Mouse (Mus musculus): ENCODE results near the gene Med29. TPM values are rescaled to one million over a fixed set of nuclear protein-coding genes. Genes with fewer than 3 reads are reported as not detected.

The Med29 gene
- 10 to 100 TPM; 24.5 to 44.1 (median 29.5) TPM for total RNA-seq (2022)

DNA sequence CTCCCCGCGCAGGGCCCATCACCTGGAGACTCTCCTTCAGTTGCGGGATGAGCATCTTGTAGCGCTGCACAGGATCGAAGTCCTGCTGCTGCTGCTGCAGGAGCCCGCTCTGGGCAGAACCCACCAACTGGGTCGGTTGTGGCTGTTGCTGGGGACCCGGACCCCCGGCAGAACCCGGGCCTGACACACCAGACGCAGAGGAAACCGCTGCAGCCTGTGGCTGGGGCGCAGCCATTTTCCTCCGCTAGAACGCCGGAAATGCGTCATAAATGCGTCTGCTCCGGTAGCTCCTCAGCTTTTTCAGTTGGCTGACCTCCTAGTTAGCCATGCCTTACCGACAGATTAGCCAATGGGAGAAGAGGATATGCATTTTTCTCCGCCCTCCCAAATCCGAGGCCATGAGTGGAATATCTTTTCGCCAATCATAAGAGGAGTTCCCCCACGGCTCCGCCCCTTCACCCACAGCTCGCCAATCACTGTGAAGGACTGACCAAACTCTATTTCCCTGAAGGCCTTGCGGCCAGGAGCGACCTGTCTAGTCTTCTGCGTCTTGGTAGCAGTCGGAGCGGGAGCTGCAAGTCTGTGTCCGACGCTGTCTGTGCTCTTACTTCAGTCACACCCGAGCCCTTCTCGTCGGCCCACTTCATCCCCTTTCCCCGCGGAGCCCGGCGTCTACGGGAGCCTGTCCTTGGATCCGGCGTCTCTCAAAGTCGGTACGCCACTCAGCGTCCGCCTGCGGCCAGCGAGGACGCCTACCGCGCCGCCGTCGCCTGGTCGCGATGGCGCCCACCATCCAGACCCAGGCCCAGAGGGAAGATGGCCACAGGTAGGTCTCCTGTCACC is at the start of gene Med29, which contains the start of gene Paf1:
TSS of gene Med29 (minus strand) at position 280 of the 843 bp plus-strand sequence.
TSS of gene Paf1 (plus strand) at position 523 of the 843 bp plus-strand sequence.
- peak; percentile 98 for DNase-seq

DNA sequence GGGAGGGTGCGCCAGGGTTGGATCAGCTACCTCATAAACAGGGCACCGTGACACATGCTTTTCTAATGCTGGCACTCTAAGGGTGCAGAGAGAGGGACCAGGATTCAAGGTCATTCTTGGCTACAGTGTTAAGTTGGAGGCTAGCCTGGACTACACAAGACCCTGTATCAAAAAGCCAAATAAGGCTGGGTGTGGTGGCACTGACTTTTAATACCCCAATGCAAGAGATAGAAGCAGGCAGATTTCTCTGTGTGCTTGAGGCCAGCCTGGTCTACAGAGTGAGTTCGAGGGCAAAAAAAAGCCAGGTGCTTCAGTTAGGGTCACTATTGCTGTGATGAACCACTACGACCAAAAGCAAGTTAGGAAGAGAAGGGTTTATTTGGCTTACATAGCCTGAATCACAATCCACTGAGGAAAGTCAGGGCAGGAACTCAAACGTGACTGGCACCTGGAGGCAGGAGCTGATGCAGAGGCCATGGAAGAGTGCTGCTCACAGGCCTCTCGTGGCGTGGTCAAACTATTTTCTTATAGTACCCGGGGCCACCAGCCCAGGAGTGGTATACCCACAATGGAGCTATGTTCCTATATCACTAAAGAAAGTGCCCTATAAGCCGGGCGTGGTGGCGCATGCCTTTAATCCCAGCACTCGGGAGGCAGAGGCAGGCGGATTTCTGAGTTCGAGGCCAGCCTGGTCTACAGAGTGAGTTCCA is 49.4 kb upstream of the Med29 start:
- DNase-seq: no peak

DNA sequence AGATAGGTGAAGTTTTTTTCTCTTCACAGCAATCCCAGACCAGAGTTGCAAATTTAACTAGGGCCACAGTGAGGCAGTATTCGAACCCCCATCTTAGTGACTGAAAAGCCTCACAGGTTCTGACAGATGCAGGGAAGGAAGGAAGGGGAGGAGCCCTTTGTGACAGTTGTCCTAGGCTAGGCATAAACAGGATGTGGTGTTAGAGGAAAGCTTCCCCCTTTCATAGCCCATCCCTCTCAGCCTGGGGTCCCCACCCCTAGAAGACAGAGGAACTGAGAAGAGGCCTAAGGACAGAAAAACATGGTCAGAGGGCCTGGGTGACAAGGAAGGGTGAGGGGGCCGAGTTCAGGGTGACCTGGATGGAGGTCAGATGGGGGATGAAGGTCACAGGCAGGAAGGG is 48.2 kb upstream of the Med29 start:
- DNase-seq: no peak

DNA sequence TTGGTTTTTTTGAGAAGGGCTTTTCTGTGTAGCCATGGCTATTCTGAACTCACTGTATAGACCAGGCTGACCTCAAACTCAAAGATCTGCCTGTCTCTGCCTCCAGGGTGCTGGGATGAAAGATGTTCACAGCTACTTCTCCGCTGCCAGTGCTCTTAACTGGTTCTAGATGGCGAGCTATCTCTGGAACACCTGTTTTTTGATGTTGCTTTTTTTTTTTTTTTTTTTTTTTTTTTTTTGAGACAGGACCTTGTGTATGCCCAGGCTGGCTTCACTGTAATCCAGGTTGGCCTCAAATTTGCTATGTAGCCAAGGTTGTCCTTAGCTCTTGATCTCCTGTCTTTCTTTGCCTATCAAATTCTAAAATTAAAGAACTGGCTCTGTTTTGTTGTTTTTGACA is 46.3 kb upstream of the Med29 start:
- DNase-seq: no peak

DNA sequence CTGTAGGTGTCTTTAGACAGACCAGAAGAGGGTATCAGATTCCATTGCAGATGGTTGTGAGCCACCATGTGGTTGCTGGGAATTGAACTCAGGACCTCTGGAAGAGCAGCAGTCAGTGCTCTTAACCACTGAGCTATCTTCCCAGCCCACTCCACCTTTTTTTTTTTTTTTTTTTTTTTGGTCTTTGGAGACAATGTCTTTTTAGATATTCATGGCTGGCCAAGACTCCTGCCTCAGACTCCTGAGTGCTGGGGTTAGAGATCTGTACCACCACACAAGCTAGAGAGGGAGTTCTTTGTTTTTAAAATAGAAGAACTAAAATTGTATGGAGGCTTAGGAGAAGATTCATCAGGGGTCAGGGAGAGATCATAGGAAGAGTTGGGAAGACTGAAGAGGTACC is 45.5 kb upstream of the Med29 start:
- no peak for DNase-seq

DNA sequence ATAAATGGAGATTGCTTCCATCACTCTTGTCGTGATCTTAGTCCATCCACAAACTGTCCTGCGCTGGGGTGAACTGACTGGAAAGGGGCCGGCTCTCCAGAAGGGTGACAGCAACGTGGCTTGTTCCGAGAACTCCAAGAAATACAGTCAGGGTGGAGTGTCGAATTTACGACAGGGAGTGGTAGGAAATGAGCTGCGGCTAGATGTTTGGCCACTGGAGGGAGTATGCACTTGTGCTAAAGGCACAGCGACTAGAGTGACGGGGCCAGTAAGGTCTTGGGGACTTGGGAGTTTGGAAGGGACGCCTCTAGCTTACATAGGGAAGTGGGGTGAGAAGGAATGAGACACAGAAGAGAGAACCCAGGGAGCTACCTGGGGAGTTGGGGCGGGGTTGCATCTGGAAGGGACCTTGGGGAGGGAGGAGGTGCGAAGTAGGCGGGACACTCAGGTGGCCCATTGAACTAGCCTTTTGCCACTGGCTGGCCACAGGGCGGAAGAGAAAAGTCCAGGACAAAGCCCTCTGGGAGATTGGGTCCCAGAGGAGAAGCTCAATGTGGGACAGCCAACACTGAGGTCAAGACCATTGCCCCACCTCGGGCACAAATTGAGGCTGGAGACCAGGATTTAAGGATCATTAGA is 44.5 kb upstream of the Med29 start, which contains the start of gene Gmfg:
TSS of gene Gmfg (plus strand) at position 516 of the 639 bp plus-strand sequence.
- peak; percentile 78 for DNase-seq

DNA sequence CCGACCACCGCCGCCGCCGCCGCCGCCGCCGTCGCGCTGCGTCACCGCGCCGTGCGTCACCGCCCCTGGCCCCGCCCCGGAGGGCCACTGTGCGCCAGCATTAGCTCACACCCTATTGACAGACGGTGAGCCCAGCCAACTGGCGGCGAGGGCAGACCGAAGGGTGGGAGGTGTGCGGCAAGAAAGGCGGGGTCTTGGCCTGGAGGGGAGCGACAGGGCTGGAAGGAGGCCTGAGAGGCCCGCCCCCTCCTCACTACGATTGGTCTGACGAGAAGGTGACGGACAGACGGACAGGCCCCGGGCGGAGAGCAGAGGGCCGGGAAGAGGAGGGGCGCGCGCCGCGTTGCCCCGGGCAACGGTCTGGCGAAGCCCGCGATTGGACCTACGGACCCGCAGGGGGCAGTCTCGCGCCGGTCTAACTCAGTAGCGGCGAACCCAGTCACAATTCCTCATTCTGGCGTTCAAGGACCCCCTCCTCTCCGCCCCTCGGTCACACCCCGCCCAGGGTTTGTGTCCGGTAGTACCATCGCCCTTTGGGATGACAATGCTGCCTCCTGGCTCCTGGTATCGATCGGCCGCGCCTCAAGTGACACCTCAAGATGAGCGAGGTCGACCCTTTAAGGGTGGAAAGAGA is 43.9 kb upstream of the Med29 start:
- DNase-seq: peak; percentile 100

DNA sequence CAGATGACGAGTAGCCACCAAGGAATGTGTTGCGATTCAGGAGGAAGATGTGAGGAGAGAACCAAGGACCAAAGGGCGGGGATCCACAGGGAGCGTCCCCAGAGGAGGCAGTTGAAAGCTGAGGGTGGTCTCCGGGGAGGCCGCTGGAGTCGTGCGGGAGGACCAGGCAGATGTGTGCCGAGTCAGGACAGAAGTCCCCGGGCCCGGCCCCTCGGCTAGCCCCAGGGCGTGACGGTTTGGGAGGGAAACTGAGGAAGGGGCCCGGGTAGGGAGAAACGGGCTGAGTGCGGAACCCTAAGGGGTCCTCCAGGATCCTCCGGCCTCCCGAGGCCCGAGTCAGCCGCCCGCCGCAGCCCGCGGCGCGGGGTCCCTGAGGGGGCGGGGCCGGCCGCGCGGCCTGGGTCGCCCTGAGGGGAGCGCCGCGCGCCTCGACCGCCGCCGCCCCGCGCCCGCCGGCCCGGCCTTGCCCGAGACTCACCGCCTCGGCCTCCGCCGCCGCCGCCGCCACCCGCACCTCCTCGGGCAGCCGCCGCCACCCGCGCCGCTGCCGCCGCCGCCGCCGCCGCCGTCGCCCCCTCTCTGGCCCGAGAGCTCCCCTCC is 43.3 kb upstream of the Med29 start:
- DNase-seq: peak; percentile 41

DNA sequence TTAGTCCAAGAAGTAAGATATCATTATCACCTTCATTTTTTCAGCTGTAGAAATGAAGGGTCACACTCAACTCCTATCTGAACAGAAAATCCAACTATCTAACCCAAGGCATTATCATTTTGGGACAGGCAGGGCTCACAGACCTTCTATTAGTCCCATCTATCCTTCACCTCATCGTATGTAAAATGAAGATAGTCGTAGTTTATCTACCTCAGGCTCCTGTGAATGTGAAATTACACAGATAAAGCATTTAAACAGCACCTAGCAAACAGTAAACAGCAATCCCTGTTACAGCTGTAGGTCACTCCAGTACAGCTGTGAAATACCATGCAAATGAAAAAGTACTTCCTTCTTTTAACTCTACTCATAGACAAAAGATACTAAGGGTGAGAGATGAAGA is 39.7 kb upstream of the Med29 start:
- DNase-seq: no peak

DNA sequence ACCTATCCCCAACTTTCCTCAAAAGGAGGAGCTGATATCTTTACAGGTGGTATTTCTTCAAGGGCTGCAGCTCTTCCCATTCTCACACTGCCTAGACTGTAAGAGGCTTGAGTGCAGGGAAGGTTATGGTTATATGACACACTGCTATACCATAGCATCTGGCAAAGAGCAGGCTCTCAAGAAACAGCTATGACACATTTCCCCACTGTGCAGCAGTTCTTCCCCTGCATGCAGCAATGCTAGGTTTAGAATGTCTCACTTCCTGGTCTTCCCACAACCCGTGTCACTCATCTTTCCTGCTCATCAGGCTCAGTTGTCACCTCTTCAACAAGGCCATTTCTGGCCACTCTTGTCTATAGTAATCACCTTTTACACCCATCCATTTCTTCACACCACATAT is 38.0 kb upstream of the Med29 start:
- DNase-seq: no peak

DNA sequence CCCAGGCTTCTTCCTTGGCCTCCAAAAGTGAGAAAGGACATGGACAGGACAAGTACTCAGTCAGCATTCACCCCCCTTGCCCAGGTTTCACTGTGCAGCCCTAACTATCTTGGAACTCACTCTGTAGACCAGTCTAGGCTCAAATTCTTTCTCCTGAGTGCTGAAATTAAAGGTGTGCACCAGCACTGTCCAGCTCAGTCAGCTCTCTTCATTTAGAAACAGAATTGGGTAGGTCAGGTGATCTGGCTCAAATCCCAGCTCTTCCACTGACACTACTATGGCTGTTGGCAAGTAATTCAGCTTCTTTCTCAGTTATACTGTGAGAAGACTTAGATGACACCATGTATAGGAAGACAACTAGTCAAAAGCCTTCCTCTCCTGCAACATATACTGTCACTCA is 35.2 kb upstream of the Med29 start:
- no peak for DNase-seq

DNA sequence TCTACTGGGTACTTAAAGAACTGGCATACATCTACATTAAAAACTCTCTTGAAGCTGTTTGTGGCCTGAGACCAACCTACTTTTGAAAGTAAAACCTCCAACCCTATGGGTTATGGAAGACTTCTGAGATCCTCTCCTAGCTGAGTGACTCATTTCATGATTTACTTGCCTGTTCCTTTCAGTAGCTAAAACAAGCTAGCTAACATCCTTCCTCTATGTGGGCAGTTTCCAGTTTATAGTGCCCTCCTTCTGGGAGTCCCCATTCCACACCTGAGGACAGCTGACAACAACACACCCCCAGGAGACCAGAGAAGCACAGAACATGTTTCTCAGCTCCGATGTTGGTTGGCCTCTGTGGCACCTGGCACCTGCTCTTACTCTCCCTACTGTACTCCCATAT is 30.5 kb upstream of the Med29 start:
- no peak for DNase-seq

DNA sequence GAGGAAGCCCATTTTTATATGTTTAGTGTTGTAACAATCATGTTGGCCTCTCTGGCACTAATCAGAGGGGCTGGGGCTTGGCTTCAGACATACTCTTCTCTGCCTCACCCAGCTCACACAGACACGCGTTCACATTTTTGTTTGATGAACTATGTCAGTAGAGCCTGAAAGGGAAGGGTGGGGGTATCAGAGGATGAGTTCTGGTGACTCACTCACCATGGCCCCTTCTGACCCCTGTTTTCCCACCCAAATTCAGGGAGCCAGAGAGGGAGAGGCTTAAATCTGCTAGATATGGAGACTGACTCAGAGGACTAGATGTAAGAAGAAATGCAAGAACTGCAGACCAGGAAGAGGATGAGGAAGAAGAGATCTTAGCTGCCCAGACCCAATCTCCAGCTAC is 26.9 kb upstream of the Med29 start:
- no peak for DNase-seq

DNA sequence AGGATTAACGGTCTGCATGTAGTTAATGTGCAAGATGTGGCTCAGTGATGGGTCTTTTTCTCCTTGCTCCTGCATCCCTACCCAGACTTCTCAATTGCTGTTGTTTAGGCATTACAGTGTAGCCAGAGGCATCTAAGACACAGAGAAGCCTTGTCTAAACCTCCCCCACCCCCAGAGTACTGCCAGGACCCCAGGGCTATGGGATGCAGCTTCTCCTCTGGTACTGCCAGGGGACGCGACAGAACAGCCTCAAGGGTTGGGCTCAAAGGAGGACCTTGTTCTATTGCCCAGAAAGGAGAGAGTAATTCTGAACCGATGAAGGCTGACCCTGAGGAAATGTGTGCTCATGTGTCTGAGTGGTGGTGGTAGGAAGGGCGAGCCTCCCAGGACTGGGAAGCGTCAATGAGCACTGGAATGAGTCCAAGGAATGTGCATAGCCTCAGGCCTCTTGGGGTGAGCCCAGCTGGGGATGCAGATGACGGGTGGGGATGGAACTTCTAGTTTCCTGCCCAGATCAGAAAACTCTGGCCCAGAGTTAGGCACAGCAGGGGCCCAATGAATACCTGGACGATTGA is 25.7 kb upstream of the Med29 start:
- peak; percentile 45 for DNase-seq

DNA sequence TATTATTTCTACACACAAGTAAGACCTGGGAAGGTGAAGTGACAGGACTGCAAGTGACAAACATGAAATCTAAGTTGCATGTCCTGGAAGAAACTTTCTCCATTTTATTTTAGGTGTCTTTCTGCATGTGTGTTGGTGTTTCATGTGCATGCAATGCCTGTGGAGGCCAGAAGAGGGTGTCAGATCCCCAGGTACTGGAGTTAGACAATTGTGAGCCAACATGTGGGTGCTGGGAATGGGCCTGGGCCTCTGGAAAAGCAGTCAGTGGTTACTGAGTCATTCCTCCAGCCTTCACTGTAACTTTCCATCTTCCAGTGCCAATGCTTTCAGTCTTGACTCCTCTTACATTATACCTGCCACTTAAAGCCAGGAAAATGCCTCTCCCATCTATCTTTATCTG is 24.9 kb upstream of the Med29 start:
- no peak for DNase-seq

DNA sequence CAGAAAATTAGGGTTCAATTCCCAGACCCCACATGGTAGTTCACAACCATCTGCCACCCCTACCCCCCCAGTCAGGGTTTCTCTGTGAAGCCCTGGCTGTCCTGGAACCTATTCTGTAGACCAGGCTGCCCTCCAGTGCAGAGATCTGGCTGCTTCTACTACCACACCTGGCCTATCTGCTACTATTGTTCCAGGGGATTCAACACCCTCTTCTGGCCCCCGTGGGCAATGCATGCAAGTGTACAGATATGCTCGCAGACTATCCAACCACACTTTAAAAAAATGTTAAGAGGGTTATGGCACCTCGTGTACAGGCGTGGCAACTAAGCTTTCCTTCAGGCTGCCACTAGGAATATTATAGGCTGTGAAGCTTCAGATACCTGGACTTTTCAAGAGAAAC is 20.3 kb upstream of the Med29 start:
- DNase-seq: no peak

DNA sequence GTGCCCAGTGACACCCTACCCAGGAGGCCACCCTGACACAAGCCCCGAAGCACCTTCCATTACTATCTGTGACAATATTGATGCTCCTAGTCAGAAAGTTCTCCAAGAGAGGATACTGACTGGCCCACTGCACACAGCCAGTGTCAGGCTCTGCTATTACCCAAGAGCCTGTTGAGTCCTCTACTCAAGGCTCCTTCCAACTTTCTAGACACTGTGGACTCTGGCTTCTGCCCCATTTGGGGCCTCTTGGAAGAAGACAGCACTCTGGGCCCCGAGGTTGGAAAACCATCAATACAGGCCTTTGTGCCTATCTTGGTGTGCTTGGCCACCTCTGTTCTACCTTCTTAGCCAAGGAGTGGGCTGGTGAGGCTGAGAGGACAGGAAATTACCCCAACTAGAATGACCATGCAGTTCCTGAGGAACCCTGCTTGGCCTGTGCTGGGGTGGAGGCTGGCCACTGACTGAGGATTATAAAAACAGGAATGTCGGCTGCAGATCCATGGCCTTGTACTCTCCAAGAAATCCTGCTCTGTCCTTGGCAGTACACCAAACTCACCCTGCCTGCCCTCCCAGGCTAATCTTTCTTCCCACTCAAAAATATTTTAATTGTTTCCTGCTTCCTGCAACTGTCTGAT is 18.4 kb upstream of the Med29 start:
- DNase-seq: peak; percentile 82

DNA sequence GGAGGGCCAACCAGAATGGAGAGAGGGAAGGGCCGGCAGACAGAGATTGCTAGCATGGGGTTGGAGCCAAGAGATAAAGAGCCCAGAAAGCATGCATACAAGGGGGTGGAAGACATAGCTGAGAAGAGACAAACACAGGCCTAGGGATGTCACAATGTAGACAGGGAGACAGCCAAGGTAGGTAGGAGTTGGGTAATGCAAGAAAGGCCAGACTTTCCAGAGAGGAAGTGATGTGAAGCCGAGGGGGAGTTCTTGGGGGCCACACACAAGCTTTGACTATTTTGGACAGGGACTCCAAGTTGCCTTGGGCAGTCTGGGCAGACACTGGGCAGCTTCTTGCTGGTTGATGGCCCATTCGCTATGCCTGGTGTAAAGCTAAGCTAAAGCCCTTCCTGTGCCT is 9.4 kb upstream of the Med29 start:
- DNase-seq: no peak

DNA sequence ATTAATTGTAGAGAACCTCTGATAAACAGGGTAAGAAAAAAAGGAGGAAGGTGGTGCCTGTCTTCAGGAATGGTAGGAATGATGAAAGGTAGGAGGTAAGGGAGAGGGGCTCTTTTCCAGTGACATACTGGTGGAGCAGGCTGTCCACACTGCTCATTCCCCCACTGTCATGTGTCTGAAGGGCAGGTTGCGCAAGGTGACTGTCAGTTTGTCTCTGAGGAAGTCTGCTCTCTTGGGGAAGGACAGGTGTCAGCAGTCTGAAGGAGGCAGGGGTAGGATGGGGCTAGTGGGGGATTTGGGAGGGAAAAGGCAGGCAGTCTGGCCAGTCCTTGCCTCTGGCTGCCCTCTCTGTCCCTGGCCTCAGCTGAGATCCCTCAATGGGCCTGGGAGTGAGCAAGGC is 8.5 kb upstream of the Med29 start:
- no peak for DNase-seq

DNA sequence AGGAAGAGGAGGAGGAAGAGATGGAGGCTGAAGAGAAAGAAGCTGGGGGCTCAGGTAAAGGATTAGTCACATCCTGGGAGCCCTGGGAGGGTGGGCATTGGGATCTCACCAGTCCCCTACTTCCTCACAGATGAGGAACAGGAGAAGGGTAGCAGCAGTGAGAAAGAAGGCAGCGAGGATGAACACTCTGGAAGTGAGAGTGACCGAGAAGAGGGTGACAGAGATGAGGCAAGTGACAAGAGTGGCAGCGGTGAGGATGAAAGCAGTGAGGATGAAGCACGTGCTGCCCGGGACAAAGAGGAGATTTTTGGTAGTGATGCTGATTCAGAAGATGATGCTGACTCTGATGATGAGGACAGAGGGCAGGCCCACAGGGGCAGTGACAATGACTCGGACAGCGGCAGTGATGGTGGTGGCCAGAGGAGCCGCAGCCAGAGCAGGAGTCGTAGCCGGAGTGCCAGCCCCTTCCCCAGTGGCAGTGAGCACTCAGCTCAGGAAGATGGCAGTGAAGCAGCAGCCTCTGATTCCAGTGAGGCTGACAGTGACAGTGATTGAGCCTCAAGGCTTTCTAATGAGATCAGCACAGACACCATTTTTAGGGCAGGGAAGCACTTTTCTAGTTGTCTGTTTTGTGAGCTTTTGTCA is 6.3 kb upstream of the Med29 start:
- no peak for DNase-seq

DNA sequence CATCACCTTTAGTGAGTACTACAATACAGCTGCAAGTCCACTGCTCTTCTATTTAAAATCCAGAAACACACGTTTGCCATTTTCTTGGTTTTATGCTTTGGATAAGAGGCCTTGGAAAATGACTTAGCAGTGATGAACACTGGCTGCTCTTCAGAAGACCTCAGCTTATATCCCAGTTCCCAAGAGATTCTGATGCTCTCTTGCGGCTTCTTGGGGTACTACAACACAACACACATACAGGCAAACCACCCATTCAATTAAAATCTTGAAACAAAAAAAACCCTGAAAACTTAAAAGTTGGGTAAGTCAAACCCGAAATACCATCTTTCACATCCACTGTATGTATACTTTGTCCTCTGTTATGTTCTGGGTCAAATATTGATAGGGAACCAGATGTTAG is 5.5 kb upstream of the Med29 start:
- no peak for DNase-seq
